Mouse (Mus musculus) stomach, postnatal 0 days (tissue): ENCODE results near the gene Lsp1. TPM values are rescaled to one million over a fixed set of nuclear protein-coding genes. Genes with fewer than 3 reads are reported as not detected.

Experiments
- ATAC-seq: fragments of 200-750 bp; cut with Nextera tagmentation; 2 replicates; pipeline ENCODE4 v1.8.0; 2017; ENCODE audit not compliant: low FRiP score, low TSS enrichment
- DNase-seq: peaks from one replicate; pipeline ENCODE4 v3.0.0-alpha.2; 2016; ENCODE audit warnings: low spot score
- H3K27ac ChIP-seq: fragments of 300-500 bp; sonication (generic); replicated peaks from 2 replicates; pipeline ENCODE4 v1.5.1; 2014; ENCODE audit warnings: mild to moderate bottlenecking, control low read depth
- H3K27me3 ChIP-seq: fragments of 300-500 bp; sonication (generic); 2 replicates; pipeline ENCODE4 v1.6.1; 2014; ENCODE audit warnings: low read length; ENCODE audit not compliant: control insufficient read depth, insufficient read depth
- H3K36me3 ChIP-seq: fragments of 300-500 bp; sonication (generic); 2 replicates; pipeline ENCODE4 v1.6.1; 2014; ENCODE audit warnings: low read length, mixed read lengths; ENCODE audit not compliant: control insufficient read depth, insufficient read depth
- H3K4me1 ChIP-seq: fragments of 300-500 bp; sonication (generic); replicated peaks from 2 replicates; pipeline ENCODE4 v1.6.1; 2014; ENCODE audit warnings: antibody characterized with exemption; ENCODE audit not compliant: control insufficient read depth, insufficient read depth
- H3K4me2 ChIP-seq: fragments of 300-500 bp; sonication (generic); replicated peaks from 2 replicates; pipeline ENCODE4 v1.6.1; 2014; ENCODE audit warnings: low read depth, mild to moderate bottlenecking, control low read depth, moderate library complexity
- H3K4me3 ChIP-seq: fragments of 300-500 bp; sonication (generic); 2 replicates; pipeline ENCODE4 v1.5.1; 2014; ENCODE audit warnings: low read depth, low read length, control low read depth
- H3K9ac ChIP-seq: fragments of 300-500 bp; sonication (generic); 2 replicates; pipeline ENCODE4 v1.6.1; 2014; ENCODE audit warnings: mild to moderate bottlenecking, low read length, control low read depth, mixed read lengths
- H3K9me3 ChIP-seq: fragments of 300-500 bp; sonication (generic); 2 replicates; pipeline ENCODE4 v1.6.1; 2016; ENCODE audit warnings: low read length; ENCODE audit not compliant: control insufficient read depth
- CTCF ChIP-seq: IDR thresholded peaks from 2 replicates; pipeline ENCODE4 v1.5.1; 2016; ENCODE audit warnings: antibody characterized with exemption, low read depth, mild to moderate bottlenecking, moderate library complexity
- EP300 ChIP-seq: optimal IDR thresholded peaks from 2 replicates; pipeline ENCODE3; 2016; ENCODE audit warnings: antibody characterized with exemption
- WGBS: fragments of 180-500 bp; shearing (Covaris S2); extraction: QIAGEN DNeasy Blood & Tissue Kit; methylation state at CpG from one replicate; pipeline ENCODE4 v1.1.7; 2014; 5-methylcytosine and 5-hydroxymethylcytosine counted together
- polyA plus RNA-seq: library from polyadenylated mRNA; unstranded; fragments of >200 nt; fragmentation: Nextera tagmentation; extraction: Ambion mirVana; gene quantifications from 2 replicates; pipeline ENCODE4 v1.2.1, GENCODE M21; 2015

The Lsp1 gene
- polyA plus RNA-seq, 1 experiment from 2014 or later, result 107 TPM

GRCm38 (mm10) chr7:142496158-142496557, 35.5 kb downstream of the Lsp1 start:
- Histone ChIP-seq H3K36me3 (peaks cover 5% of the 10 kb centered on the region; the same call in 1 of the 2 replicates), H3K4me2 (no peak overlapping the region), H3K27me3 (no peaks in the 10 kb centered on the region), H3K4me3 (no peak overlapping the region), H3K27ac (no peak overlapping the region), H3K9ac (no peak overlapping the region), H3K9me3 (no peaks in the 10 kb centered on the region), H3K4me1 (no peaks in the 10 kb centered on the region)
- 78% methylated on average over 3 of the region's 3 CpGs for WGBS
- ATAC-seq, result no peak
- no peak for DNase-seq
- TF ChIP-seq EP300, result no peak
- TF ChIP-seq CTCF, result no peak

- ATAC-seq, result no peak
- no peaks in the 10 kb centered on the region for H3K4me1 ChIP-seq
- WGBS, result 86% methylated on average over 5 of the region's 5 CpGs
- H3K4me2 ChIP-seq, result no peak overlapping the region
- H3K9ac ChIP-seq, result no peak overlapping the region
- H3K36me3 ChIP-seq, result peaks cover 5% of the 10 kb centered on the region; the same call in 1 of the 2 replicates
- H3K27ac ChIP-seq, result 0 out of 2 replicates have a peak overlapping the region, but pooled peaks have one; percentile 5
- no peak for DNase-seq
- H3K27me3 ChIP-seq, result no peaks in the 10 kb centered on the region
- H3K9me3 ChIP-seq, result no peaks in the 10 kb centered on the region
- TF ChIP-seq CTCF, result peak; percentile 61
- TF ChIP-seq EP300, result no peak
- no peak overlapping the region for H3K4me3 ChIP-seq
Observed at GRCm38 (mm10) chr7:142496800-142497199, 36.2 kb downstream of the Lsp1 start.

- Histone ChIP-seq H3K27me3 (no peaks in the 10 kb centered on the region), H3K4me1 (no peaks in the 10 kb centered on the region), H3K4me2 (no peak overlapping the region), H3K36me3 (peaks cover 5% of the 10 kb centered on the region; the same call in 1 of the 2 replicates), H3K4me3 (no peak overlapping the region), H3K9me3 (no peaks in the 10 kb centered on the region), H3K9ac (no peak overlapping the region), H3K27ac (no peak overlapping the region)
- ATAC-seq (0 out of 2 replicates have a peak, but pooled peaks have one; percentile 25), DNase-seq (no peak)
- TF ChIP-seq EP300 (no peak), CTCF (peak; percentile 75)
- WGBS, result 96% methylated on average over 2 of the region's 2 CpGs
Observed at GRCm38 (mm10) chr7:142497775-142498174, 37.2 kb downstream of the Lsp1 start.

GRCm38 (mm10) chr7:142498575-142498974, 38.0 kb downstream of the Lsp1 start, which contains the start of gene Tnnt3:
Tnnt3 (plus strand) TSS chr7:142498836.
- H3K4me3 ChIP-seq, result no peak within 1 kb of the TSS
- H3K4me1 ChIP-seq, result no peaks in the 10 kb centered on the region
- no peaks in the 10 kb centered on the region for H3K9me3 ChIP-seq
- H3K4me2 ChIP-seq, result no peak within 1 kb of the TSS
- H3K36me3 ChIP-seq, result peaks cover 5% of the 10 kb centered on the region; the same call in 1 of the 2 replicates
- no peaks in the 10 kb centered on the region for H3K27me3 ChIP-seq
- ATAC-seq, result peak; percentile 9; the same call in 1 of the 2 replicates
- DNase-seq, result no peak
- peak within 1 kb of the TSS; percentile 13; the same call in 1 of the 2 replicates for H3K27ac ChIP-seq
- TF ChIP-seq EP300, result no peak
- TF ChIP-seq CTCF, result no peak
- 85% methylated on average over 2 of the region's 2 CpGs for WGBS
- no peak within 1 kb of the TSS for H3K9ac ChIP-seq

GRCm38 (mm10) chr7:142499010-142499721, 38.6 kb downstream of the Lsp1 start:
- H3K4me2 ChIP-seq, result no peak overlapping the region
- no peak overlapping the region for H3K9ac ChIP-seq
- peaks cover 3% of the 10 kb centered on the region; the same call in 1 of the 2 replicates for H3K36me3 ChIP-seq
- no peaks in the 10 kb centered on the region for H3K9me3 ChIP-seq
- peak overlapping the region; percentile 13; the same call in 1 of the 2 replicates for H3K27ac ChIP-seq
- no peak for TF ChIP-seq CTCF
- H3K4me3 ChIP-seq, result no peak overlapping the region
- WGBS, result 58% methylated on average over 5 of the region's 5 CpGs
- no peaks in the 10 kb centered on the region for H3K27me3 ChIP-seq
- no peak for ATAC-seq
- H3K4me1 ChIP-seq, result no peaks in the 10 kb centered on the region
- no peak for DNase-seq

- Histone ChIP-seq H3K4me3 (no peak overlapping the region), H3K4me1 (no peaks in the 10 kb centered on the region), H3K27me3 (no peaks in the 10 kb centered on the region), H3K27ac (no peak overlapping the region), H3K9ac (no peak overlapping the region), H3K4me2 (no peak overlapping the region), H3K36me3 (no peaks in the 10 kb centered on the region), H3K9me3 (no peaks in the 10 kb centered on the region)
- no peak for DNase-seq
- WGBS, result 81% methylated on average over 1 of the region's 1 CpGs
- no peak for TF ChIP-seq CTCF
- no peak for TF ChIP-seq EP300
- ATAC-seq, result no peak
Observed at GRCm38 (mm10) chr7:142500032-142500431, 39.4 kb downstream of the Lsp1 start.
